Mouse (Mus musculus) heart, adult 2 months (tissue): ENCODE results near the gene Smg5. TPM values are rescaled to one million over a fixed set of nuclear protein-coding genes. Genes with fewer than 3 reads are reported as not detected.
A peak's percentile ranks its signal among the peaks of the same experiment; 100 is the strongest.
"Not testable (repeated sequence)": the region's sequence is repeated elsewhere in the genome, so short reads cannot be mapped to it uniquely, and the experiment has no call there.

ENCODE experiments used
- DNase-seq, 2 experiments: peaks; one replicate each; pipeline ENCODE4 v3.0.0; 2021
- H3K27ac ChIP-seq: fragments of 200-600 bp; 2 replicates; pipeline ENCODE4 v1.8.1; 2022
- H3K27me3 ChIP-seq: fragments of 200-500 bp; 2 replicates; pipeline ENCODE4 v1.6.1; 2012; ENCODE audit warnings: mild to moderate bottlenecking, low read length, inconsistent platforms, mixed read lengths; ENCODE audit not compliant: control insufficient read depth, insufficient read depth
- H3K36me3 ChIP-seq: fragments of 200-500 bp; 2 replicates; pipeline ENCODE4 v1.6.1; 2012; ENCODE audit warnings: low read length, inconsistent platforms; ENCODE audit not compliant: control insufficient read depth, insufficient read depth
- H3K4me1 ChIP-seq: fragments of 200-500 bp; 2 replicates; pipeline ENCODE4 v1.6.1; 2011; ENCODE audit warnings: low read length; ENCODE audit not compliant: control insufficient read depth, insufficient read depth
- H3K4me3 ChIP-seq: fragments of 200-600 bp; 2 replicates; pipeline ENCODE4 v1.8.1; 2022
- H3K79me2 ChIP-seq: fragments of 200-500 bp; replicated peaks from 2 replicates; pipeline ENCODE4 v1.6.1; 2012; ENCODE audit warnings: mild to moderate bottlenecking, inconsistent platforms, low read length, moderate library complexity, mixed read lengths; ENCODE audit not compliant: control insufficient read depth, insufficient read depth
- H3K9ac ChIP-seq: fragments of 200-500 bp; 2 replicates; pipeline ENCODE4 v1.6.1; 2012; ENCODE audit warnings: low read depth, mild to moderate bottlenecking, control low read depth, inconsistent platforms, low read length, mixed read lengths
- CTCF ChIP-seq: fragments of 200-600 bp; IDR thresholded peaks from 2 replicates; pipeline ENCODE4 v1.8.1; 2022; ENCODE audit warnings: antibody characterized with exemption, mild to moderate bottlenecking, moderate library complexity
- EP300 ChIP-seq: fragments of 200-500 bp; IDR thresholded peaks from 2 replicates; pipeline ENCODE4 v1.6.1; 2011; ENCODE audit warnings: low read depth, low read length, control low read depth; ENCODE audit not compliant: insufficient read depth
- POLR2A ChIP-seq: fragments of 200-500 bp; IDR thresholded peaks from 2 replicates; pipeline ENCODE4 v1.6.1; 2011; ENCODE audit warnings: mild to moderate bottlenecking, low read depth, low read length, control low read depth; ENCODE audit not compliant: insufficient read depth
- WGBS: fragments of 180-500 bp; shearing (Covaris S2); methylation state at CpG from one replicate; pipeline ENCODE4 v1.1.7; 2018; 5-methylcytosine and 5-hydroxymethylcytosine counted together
- intact Hi-C: fragments of 180-260 bp; cut with DNase I; formaldehyde crosslinking; loops from one replicate; pipeline ENCODE4 v1.15.1; 2025
- polyA plus RNA-seq: library from polyadenylated mRNA; depleted of rRNA; stranded (reverse); fragments of >200 nt; gene quantifications from 2 replicates; pipeline ENCODE4 v1.2.3, GENCODE M21; 2012
- total RNA-seq, 2 experiments: library from RNA; stranded (reverse); gene quantifications; 2 replicates each; pipeline ENCODE4 v1.2.3; 2021

Gene Smg5
- total and polyA plus RNA-seq, 3 experiments, result 42.7 to 45.8 (median 44.4) TPM

- TF ChIP-seq POLR2A (no peak), CTCF (no peak), EP300 (no peak)
- WGBS, result 46% methylated on average over 3 of the region's 3 CpGs
- no peaks in the 10 kb centered on the region for H3K27me3 ChIP-seq
- DNase-seq, result no peak
- peaks cover 2% of the 10 kb centered on the region; the same call in 1 of the 2 replicates for H3K4me1 ChIP-seq
- H3K36me3 ChIP-seq, result no peaks in the 10 kb centered on the region
- no peak overlapping the region for H3K4me3 ChIP-seq
- H3K9ac ChIP-seq, result no peak overlapping the region
- intact Hi-C loops, result no loop called here
- no peaks in the 10 kb centered on the region for H3K79me2 ChIP-seq
- no peak overlapping the region; the same call in 1 of the 2 replicates for H3K27ac ChIP-seq
Observed at GRCm38 (mm10) chr3:88359989-88360388, 23.9 kb downstream of the Smg5 start.

- no peak for DNase-seq
- Histone ChIP-seq H3K27ac (no peak overlapping the region), H3K4me3 (no peak overlapping the region), H3K9ac (no peak overlapping the region), H3K79me2 (no peaks in the 10 kb centered on the region), H3K36me3 (no peaks in the 10 kb centered on the region), H3K27me3 (no peaks in the 10 kb centered on the region), H3K4me1 (peaks cover 2% of the 10 kb centered on the region; the same call in 1 of the 2 replicates)
- intact Hi-C loops, result no loop called here
- WGBS, result 53% methylated on average over 6 of the region's 6 CpGs
- no peak for TF ChIP-seq CTCF
- TF ChIP-seq POLR2A, result no peak
- TF ChIP-seq EP300, result no peak
Observed at GRCm38 (mm10) chr3:88361096-88361495, 25.0 kb downstream of the Smg5 start.

- Histone ChIP-seq H3K4me3 (no peak overlapping the region), H3K36me3 (no peaks in the 10 kb centered on the region), H3K79me2 (no peaks in the 10 kb centered on the region), H3K27me3 (no peaks in the 10 kb centered on the region), H3K27ac (no peak overlapping the region), H3K4me1 (peaks cover 2% of the 10 kb centered on the region; the same call in 1 of the 2 replicates), H3K9ac (no peak overlapping the region)
- no peak for DNase-seq
- no peak for TF ChIP-seq POLR2A
- no peak for TF ChIP-seq EP300
- no peak for TF ChIP-seq CTCF
- intact Hi-C loops, result no loop called here
- WGBS, result 90% methylated on average over 2 of the region's 2 CpGs
Observed at GRCm38 (mm10) chr3:88361612-88362313, 25.7 kb downstream of the Smg5 start.

- Histone ChIP-seq H3K79me2 (no peaks in the 10 kb centered on the region), H3K36me3 (no peaks in the 10 kb centered on the region), H3K4me1 (peaks cover 2% of the 10 kb centered on the region; the same call in 1 of the 2 replicates), H3K4me3 (no peak overlapping the region), H3K27me3 (no peaks in the 10 kb centered on the region), H3K27ac (no peak overlapping the region), H3K9ac (no peak overlapping the region)
- DNase-seq, result no peak
- TF ChIP-seq CTCF (no peak), POLR2A (no peak), EP300 (no peak)
- WGBS, result 37% methylated on average over 4 of the region's 4 CpGs
- intact Hi-C loops, result no loop called here
Observed at GRCm38 (mm10) chr3:88363700-88364099, 27.6 kb downstream of the Smg5 start.

GRCm38 (mm10) chr3:88364337-88364736 lies 28.3 kb downstream of the Smg5 start, which contains the start of gene Paqr6:
TSS of gene Paqr6 (plus strand) at chr3:88364584.
- H3K4me3 ChIP-seq, result no peak within 1 kb of the TSS; the same call in 1 of the 2 replicates
- peak; percentile 67 to 75 for DNase-seq
- no peak within 1 kb of the TSS for H3K27ac ChIP-seq
- H3K79me2 ChIP-seq, result no peaks in the 10 kb centered on the region
- TF ChIP-seq EP300 (no peak), POLR2A (no peak), CTCF (no peak)
- H3K9ac ChIP-seq, result no peak within 1 kb of the TSS
- no peaks in the 10 kb centered on the region for H3K27me3 ChIP-seq
- intact Hi-C loops, result no loop called here
- 8% methylated on average over 16 of the region's 16 CpGs for WGBS
- H3K4me1 ChIP-seq, result peaks cover 2% of the 10 kb centered on the region; the same call in 1 of the 2 replicates
- H3K36me3 ChIP-seq, result no peaks in the 10 kb centered on the region

GRCm38 (mm10) chr3:88365705-88366361 lies 29.8 kb downstream of the Smg5 start:
- no peaks in the 10 kb centered on the region for H3K36me3 ChIP-seq

GRCm38 (mm10) chr3:88366830-88367428 lies 30.9 kb downstream of the Smg5 start:
- H3K4me1 ChIP-seq, H3K36me3 ChIP-seq, H3K9ac ChIP-seq, H3K79me2 ChIP-seq, H3K27ac ChIP-seq, H3K4me3 ChIP-seq, intact Hi-C loops, H3K27me3 ChIP-seq: not testable (repeated sequence)
- peak in 1 of 2 experiments; percentile 32 for DNase-seq
- WGBS, result 10% methylated on average over 21 of the region's 22 CpGs

More at GRCm38 (mm10) chr3:88365705-88366361, 29.8 kb downstream of the Smg5 start:
- WGBS, result 46% methylated on average over 34 of the region's 34 CpGs
- Histone ChIP-seq H3K27me3 (no peaks in the 10 kb centered on the region), H3K4me3 (no peak overlapping the region), H3K27ac (no peak overlapping the region), H3K9ac (no peak overlapping the region), H3K79me2 (no peaks in the 10 kb centered on the region), H3K4me1 (peaks cover 2% of the 10 kb centered on the region; the same call in 1 of the 2 replicates)
- no peak for DNase-seq
- intact Hi-C loops, result no loop called here
- no peak for TF ChIP-seq EP300
- TF ChIP-seq CTCF, result no peak
- no peak for TF ChIP-seq POLR2A

- H3K79me2 ChIP-seq, DNase-seq, H3K36me3 ChIP-seq, H3K4me3 ChIP-seq, H3K9ac ChIP-seq, intact Hi-C loops, H3K27ac ChIP-seq, H3K27me3 ChIP-seq, H3K4me1 ChIP-seq: not testable (repeated sequence)
- WGBS, result 55% methylated on average over 3 of the region's 7 CpGs
Observed at GRCm38 (mm10) chr3:88367517-88367916, 31.5 kb downstream of the Smg5 start.
